ENCODE assay signal across 14 mouse cellular contexts in the genomic region with DNA sequence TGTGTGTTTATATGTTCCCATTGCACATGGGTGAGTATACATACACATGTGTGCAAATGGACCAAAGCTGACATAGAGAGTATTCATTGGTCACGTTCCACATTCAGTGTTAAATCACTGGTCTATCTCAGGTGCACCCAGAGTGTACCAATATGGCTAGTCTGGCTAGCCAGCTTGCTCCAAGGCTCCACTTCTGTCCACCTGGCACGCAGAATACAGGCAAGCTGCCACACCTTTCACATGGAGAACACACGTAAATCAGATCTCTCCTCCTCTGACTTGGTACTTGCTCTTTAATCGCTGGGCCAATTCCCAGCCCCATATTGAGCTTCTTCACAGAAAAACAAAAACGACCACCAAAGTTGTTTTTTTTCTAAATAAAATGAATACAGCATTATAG.
DNase-seq lines count a peak whose midpoint lies in the region; ATAC-seq lines count a peak whose summit lies in the region.
"Had no signal": no experiment of that assay in that cellular context is flagged by ENCODE, and none has a peak within 500 bp of the region (broad histone marks: within the 10 kb centered on the region; RNA-seq: fewer than 3 reads in every experiment).

No protein-coding gene starts in this region.

- peak; percentile 68; the same call in 1 of the 2 replicates for ATAC-seq in cerebellum, adult (ENCODE audit: insufficient number of reproducible peaks, low FRiP score, low TSS enrichment)
- ATAC-seq: forebrain, embryonic 16.5 days; hindbrain, embryonic 16.5 days had no signal

- peak; percentile 70 for DNase-seq in cerebellum, adult 11-12 months
- DNase-seq in cerebellum, adult 9-10 months, result peak; percentile 70
- peak; percentile 82 to 89 for DNase-seq in cerebellum, postnatal 25 days
- no peak for DNase-seq in lung, adult 18-20 months
- no peak for DNase-seq in layer of hippocampus, adult 8-10 months (ENCODE audit: low spot score in 2 of 2)
- no peak for DNase-seq in embryo, embryonic 10 days (ENCODE audit: low spot score)
- DNase-seq: adrenal gland, adult 2 months; adrenal gland, postnatal 36 days; gastrocnemius, adult 2 months; gastrocnemius, postnatal 25 days; kidney, adult 18-20 months had no signal

Comparison
In these comparisons a context has a peak if more than half of its experiments do, and no peak if none do; other contexts are left out.
1. DNase-seq: peak in cerebellum, adult 11-12 months (single experiment), cerebellum, adult 9-10 months (single experiment) and cerebellum, postnatal 25 days (2 of 2); none in lung, adult 18-20 months (0 of 2), layer of hippocampus, adult 8-10 months (0 of 2) and embryo, embryonic 10 days (single experiment).